Mouse (Mus musculus): ENCODE results near the gene Ccdc73.

Ccdc73 gene

GRCm38 (mm10) chr2:104869101-104869500 lies 1.5 kb downstream of the Ccdc73 start:
- in situ Hi-C loops (cut with MboI; ENCODE audit: low sequenced_read_pairs): no loop called here

DNA sequence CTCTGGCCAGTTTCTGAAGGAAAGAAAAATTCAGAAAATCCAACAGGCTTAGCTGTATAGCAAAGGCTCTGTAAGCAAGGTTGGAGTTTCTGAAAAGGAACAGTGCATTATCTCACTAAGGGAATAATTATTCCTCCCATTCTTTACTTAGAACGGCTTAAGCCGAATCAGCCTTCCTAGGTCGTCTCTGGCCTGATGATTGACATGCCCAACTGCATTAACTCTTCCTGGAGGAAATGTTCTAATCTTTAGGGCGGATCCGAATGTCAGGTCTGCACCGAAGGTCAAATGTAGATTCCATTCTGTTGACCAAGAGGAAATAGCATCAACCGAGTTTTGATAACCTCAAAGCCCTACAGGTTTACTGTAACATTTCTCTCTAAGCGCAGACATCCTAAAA lies 11.2 kb downstream of the Ccdc73 start:
- in situ Hi-C loops (cut with MboI; ENCODE audit: low sequenced_read_pairs): loop anchor here (25.0 kb wide), 1 partner anchor 359 kb away; no protein-coding TSS in a partner anchor

- in situ Hi-C loops (cut with MboI; ENCODE audit: low sequenced_read_pairs): loop anchor here (25.0 kb wide), 1 partner anchor 351 kb away; no protein-coding TSS in a partner anchor
Measured at GRCm38 (mm10) chr2:104886109-104886508, 18.5 kb downstream of the Ccdc73 start.

DNA sequence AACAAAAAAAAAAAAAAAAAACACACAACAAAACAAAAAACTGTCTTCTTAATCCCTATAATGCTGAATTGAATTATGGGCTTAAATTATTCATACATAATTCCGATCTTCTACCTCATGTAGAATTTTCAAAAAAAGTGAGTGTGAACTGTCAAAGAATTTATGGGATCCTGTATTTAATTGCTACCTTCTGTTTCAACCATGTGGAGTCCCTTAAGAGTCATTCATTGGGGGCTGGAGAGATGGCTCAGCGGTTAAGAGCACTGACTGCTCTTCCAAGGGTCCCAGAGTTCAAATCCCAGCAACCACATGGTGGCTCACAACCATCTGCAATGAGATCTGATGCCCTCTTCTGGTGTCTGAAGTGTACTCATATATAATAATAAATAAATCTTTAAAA lies 19.7 kb downstream of the Ccdc73 start:
- in situ Hi-C loops (cut with MboI; ENCODE audit: low sequenced_read_pairs): loop anchor here (25.0 kb wide), 1 partner anchor 350 kb away; no protein-coding TSS in a partner anchor

DNA sequence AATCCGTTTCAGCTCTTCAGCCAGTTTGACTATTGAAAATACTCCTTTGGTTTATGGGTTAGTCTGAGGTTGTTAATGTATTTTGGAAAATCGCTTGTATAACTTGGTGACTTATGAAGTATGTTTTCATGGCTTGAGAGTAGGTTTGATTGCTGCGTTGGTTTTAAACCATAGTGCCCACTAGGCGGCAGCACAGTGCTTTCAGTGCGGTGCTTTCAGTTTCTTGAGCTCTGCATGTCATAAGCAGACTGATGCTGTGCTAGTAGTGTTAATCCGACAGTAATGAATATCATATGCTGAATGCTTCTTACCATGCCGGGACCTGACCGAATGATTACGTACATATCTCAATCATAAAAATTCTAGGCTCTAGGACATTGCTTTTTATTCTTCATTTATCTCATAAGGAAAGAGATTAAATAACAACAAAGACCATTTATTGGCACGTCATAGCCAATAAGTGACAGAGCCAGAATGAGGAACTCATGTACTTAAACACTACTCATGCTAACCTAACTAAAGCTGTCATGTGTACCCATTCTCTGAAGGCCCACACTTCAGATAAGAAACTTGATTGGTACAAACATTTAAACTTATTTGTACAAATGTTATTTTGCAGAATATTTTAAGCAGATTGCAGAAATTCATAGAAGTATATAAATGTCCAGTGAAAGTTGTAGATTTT lies 20.4 kb downstream of the Ccdc73 start:
- in situ Hi-C loops (cut with MboI; ENCODE audit: low sequenced_read_pairs): loop anchor here (25.0 kb wide), 1 partner anchor 349 kb away; no protein-coding TSS in a partner anchor

DNA sequence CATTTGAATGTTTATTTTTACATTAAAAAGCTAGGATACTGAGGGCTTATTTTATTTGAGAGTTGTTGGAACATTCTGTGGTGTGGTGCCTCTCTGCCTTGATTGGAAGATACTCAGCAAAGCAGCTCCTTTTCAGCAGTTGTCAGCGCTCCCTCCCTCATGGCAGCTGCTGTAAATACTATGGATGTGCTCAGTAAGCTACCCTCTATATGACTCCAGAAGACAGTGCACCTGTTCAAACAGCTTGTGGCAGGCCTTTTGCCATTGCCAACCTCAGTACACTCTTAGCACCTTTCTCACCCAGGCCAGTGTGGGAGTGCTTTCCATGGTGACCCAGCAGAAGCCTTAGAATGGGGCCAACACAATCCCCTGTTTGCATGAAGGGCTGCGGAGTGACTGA lies 32.4 kb downstream of the Ccdc73 start:
- in situ Hi-C loops (cut with MboI; ENCODE audit: low sequenced_read_pairs): loop anchor here (25.0 kb wide), 1 partner anchor 337 kb away; no protein-coding TSS in a partner anchor

DNA sequence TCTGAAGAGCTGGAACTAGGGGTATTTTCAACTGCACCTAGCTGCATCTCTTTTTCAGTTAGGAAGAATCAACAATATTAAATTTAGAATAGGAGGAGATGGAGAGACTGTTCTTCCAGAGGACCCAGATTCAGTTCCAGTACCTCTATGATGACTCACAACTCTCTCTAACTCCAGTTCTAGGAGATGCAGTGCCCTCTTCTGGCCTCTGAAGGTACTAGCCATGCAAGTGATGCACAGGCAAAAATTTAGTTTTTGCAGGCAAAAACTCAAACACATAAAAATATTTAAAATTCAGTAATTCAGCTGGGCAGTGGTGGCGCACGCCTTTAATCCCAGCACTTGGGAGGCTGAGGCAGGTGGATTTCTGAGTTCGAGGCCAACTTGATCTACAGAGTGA lies 48.1 kb downstream of the Ccdc73 start:
- in situ Hi-C loops (cut with MboI; ENCODE audit: low sequenced_read_pairs): no loop called here

DNA sequence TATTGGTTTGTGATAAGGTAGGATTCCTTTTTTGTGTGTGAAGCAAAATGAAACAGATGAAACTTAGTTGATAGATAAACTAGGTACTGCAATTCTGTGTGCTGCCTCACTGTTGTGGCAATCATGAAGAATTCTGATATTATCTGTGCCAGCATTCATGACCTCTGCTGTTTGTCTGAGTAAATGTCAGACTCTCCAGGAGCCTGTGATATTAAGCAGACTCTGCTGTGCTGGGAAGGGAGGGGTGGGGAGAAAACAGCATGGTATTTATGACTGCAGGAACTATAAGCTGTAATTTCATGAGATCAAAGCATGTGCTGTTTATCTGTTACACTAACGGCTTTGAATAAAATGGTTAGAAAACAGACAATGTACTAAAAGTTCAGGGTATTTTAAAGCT lies 96.9 kb downstream of the Ccdc73 start:
- in situ Hi-C loops (cut with MboI; ENCODE audit: low sequenced_read_pairs): no loop called here

DNA sequence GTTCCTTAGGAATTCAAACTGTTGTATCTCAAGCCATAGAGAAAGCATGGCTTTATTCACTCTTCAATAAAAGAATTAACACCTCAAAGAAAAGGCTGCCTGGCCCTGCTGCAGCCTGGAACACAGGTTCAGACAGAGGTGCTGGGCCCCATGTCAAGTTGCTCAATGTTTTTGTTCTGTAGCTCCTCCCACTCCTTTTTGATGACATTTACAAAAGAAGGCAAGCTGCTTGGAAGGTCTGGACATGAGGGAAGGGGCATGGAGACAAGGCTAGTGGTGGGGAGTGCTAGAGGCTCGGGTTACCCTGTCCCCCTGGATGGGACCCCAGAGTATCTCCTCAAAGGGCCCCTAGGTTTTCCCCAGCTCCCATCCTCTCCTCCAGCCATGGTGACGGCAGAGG lies 114.1 kb downstream of the Ccdc73 start:
- in situ Hi-C loops (cut with MboI; ENCODE audit: low sequenced_read_pairs): no loop called here

- in situ Hi-C loops (cut with MboI; ENCODE audit: low sequenced_read_pairs): no loop called here
Measured at GRCm38 (mm10) chr2:104985796-104986195, 118.2 kb downstream of the Ccdc73 start.

GRCm38 (mm10) chr2:104988974-104989373 lies 121.4 kb downstream of the Ccdc73 start:
- in situ Hi-C loops (cut with MboI; ENCODE audit: low sequenced_read_pairs): no loop called here

- in situ Hi-C loops (cut with MboI; ENCODE audit: low sequenced_read_pairs): no loop called here
Measured at GRCm38 (mm10) chr2:104994436-104994835, 126.8 kb downstream of the Ccdc73 start.

GRCm38 (mm10) chr2:104996201-104996600 lies 128.6 kb downstream of the Ccdc73 start:
- in situ Hi-C loops (cut with MboI; ENCODE audit: low sequenced_read_pairs): no loop called here

DNA sequence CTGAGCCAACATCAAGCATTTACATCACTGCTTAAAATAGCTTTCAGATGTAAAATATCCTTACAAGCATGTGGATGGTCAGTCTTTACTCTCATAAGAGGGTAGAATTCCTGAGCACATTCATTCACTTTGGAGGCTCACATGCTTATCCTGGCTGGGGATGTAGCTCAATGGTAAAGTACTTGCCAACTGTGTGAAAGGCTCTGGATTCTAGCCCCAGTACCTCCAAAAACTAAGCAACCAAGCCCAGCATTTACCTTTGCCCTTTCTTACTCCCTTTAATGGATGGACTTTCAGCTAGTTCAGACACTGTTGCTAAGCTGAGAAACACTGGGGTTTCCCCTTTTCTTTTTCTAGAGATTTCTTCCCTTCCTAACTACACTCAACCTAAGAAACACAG lies 139.6 kb downstream of the Ccdc73 start:
- in situ Hi-C loops (cut with MboI; ENCODE audit: low sequenced_read_pairs): no loop called here

DNA sequence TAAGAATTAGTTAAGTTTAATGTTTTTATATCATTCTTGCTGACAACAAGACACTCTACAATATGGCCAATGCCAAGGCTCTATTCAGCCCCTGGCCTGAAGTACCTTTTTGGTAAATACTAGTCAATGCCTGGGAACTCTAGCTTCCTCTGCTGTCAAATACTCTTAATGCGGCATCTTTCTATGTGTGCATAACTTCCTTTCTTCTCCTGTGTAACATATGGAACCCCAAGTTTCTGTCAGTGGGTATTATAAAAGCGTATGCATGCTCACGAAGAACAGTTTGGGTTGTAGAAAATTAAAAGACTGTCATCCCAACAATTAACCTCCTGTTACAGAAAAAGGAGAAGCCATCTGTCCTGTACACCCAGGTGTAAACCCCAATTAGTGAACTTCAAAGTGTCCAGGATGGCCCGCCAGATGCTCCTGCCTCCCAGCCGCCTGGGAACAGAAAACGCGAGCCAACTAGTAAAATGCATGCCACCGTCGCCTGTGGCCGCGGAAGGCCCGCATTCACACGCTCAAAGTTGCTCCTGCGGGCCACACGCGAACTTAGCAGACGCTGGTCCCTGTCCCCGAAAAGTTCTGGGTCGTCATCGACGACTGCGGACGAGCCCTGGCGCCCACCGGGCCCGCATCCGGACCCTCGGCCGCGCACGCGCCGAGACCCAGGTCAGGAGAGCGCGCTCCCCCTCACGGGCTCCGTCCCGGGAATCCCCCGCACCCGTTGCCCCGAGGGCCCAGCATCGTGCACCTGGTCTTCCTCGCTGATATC lies 148.8 kb downstream of the Ccdc73 start:
- in situ Hi-C loops (cut with MboI; ENCODE audit: low sequenced_read_pairs): no loop called here

- in situ Hi-C loops (cut with MboI; ENCODE audit: low sequenced_read_pairs): no loop called here
Measured at GRCm38 (mm10) chr2:105016967-105017287, 149.3 kb downstream of the Ccdc73 start, which contains the start of gene Eif3m. TSS of gene Eif3m (minus strand) at chr2:105017080.

DNA sequence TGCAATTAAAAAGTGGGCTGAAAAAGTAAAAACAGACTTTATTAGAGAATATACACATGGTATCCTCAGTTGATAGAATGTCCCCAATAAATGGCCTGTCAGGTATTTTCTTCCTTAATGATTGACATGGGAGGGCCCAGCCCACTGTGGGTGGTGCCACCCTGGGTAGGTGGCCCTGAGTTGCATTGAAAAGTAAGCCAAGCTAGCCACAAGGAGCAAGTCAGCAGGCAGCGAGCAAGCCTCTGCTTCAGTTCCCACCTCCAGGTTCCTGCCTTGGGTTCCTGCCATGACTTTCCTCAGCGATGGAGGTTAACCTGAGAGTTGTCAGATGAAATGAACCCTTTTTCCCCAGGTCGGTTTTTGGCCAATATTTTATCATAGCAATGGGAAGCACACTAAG lies 150.2 kb downstream of the Ccdc73 start:
- in situ Hi-C loops (cut with MboI; ENCODE audit: low sequenced_read_pairs): no loop called here

DNA sequence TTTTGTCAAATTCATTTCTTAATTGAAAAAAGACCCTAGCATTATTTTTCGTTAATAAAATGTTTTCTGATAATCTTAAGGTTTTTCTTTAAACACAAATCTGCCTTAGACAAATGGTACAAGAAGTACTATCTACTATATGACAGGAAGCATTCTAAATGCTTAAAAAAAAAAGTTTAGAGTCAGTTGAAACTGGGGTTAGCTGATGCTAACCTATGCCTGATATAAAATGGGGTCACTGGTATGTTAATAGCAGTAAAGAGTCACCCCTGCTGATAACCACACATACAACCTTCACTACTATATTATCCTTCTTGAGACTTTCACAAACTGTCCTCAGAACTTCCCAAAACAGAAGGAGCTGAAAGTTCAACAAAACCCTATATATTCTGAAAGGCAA lies 151.9 kb downstream of the Ccdc73 start:
- in situ Hi-C loops (cut with MboI; ENCODE audit: low sequenced_read_pairs): no loop called here

GRCm38 (mm10) chr2:105021256-105021655 lies 153.7 kb downstream of the Ccdc73 start:
- in situ Hi-C loops (cut with MboI; ENCODE audit: low sequenced_read_pairs): no loop called here

- in situ Hi-C loops (cut with MboI; ENCODE audit: low sequenced_read_pairs): no loop called here
Measured at GRCm38 (mm10) chr2:105021836-105022235, 154.2 kb downstream of the Ccdc73 start.

DNA sequence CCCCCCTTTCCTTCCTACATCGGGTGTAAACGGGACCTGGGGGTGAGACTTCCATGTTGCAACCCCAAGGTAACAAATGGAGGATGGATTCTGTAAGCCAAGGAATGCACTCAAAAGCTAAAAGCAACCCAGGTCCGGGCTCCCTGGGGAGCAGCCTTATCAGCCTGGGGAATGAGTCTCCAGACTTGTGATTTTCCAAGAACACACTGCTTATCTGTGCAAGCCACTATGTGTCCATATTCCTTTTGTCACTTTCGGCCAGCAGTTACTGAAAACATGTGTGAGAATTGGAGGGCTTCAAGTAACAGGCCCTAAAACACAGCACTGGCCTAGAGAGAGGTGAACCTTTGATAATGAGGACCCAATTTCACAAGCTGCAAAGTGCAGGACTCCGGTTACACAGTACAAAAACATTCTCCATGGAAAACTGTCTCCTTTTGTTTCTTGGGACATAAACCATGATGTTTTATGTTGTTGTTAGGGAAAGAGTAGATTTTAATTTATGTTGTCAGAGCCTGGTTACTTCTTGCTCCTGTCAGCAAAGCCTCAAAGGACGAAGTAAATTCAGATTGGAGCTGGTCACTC lies 155.5 kb downstream of the Ccdc73 start:
- in situ Hi-C loops (cut with MboI; ENCODE audit: low sequenced_read_pairs): no loop called here

DNA sequence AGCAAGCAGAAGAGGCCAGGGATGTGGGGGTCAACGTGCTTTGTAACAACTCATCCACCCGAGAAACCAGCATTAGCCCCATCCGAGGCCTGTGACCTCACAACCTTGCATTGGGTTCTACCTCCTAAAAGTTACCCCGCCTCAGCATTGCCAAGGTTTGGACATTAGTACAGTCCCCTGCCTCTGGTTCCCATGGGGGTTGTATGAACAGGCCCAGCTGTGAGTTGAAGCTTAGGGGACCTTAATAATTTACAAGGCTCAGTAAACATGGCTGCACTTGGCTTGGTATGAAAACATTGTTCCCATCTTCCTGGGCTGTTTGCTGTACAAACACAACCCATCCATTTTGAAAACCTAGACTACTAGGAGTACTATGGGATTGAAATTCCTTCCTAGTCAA lies 156.2 kb downstream of the Ccdc73 start:
- in situ Hi-C loops (cut with MboI; ENCODE audit: low sequenced_read_pairs): no loop called here
